Mouse (Mus musculus) kidney, postnatal 0 days (tissue): ENCODE data around the gene Zfhx3. TPM values are rescaled to one million over a fixed set of nuclear protein-coding genes. Genes with fewer than 3 reads are reported as not detected.
A peak's percentile ranks its signal among the peaks of the same experiment; 100 is the strongest.

ENCODE experiments used
- ATAC-seq: fragments of 200-750 bp; cut with Nextera tagmentation; replicated peaks from 2 replicates; pipeline ENCODE4 v1.8.0; 2017; ENCODE audit warnings: low read depth, moderate number of reproducible peaks, moderate TSS enrichment, moderate library complexity; ENCODE audit not compliant: low FRiP score
- DNase-seq: peaks from one replicate; pipeline ENCODE4 v3.0.0-alpha.2; 2016; ENCODE audit warnings: low spot score
- H3K27ac ChIP-seq: fragments of 300-500 bp; sonication (generic); 2 replicates; pipeline ENCODE4 v1.5.1; 2014; ENCODE audit warnings: mild to moderate bottlenecking
- H3K27me3 ChIP-seq: fragments of 300-500 bp; sonication (generic); 2 replicates; pipeline ENCODE4 v1.6.1; 2014; ENCODE audit warnings: low read length, mixed read lengths; ENCODE audit not compliant: insufficient read depth
- H3K36me3 ChIP-seq: fragments of 300-500 bp; sonication (generic); 2 replicates; pipeline ENCODE4 v1.6.1; 2014; ENCODE audit warnings: low read length, mixed read lengths; ENCODE audit not compliant: insufficient read depth
- H3K4me1 ChIP-seq: fragments of 300-500 bp; sonication (generic); replicated peaks from 2 replicates; pipeline ENCODE4 v1.6.1; 2014; ENCODE audit warnings: antibody characterized with exemption, low read length, mixed read lengths; ENCODE audit not compliant: insufficient read depth
- H3K4me2 ChIP-seq: fragments of 300-500 bp; sonication (generic); 2 replicates; pipeline ENCODE4 v1.6.1; 2014; ENCODE audit warnings: mild to moderate bottlenecking, low read length, moderate library complexity, mixed read lengths
- H3K4me3 ChIP-seq: fragments of 300-500 bp; sonication (generic); replicated peaks from 2 replicates; pipeline ENCODE4 v1.5.1; 2014; ENCODE audit warnings: low read depth, low read length
- H3K9ac ChIP-seq: fragments of 300-500 bp; sonication (generic); 2 replicates; pipeline ENCODE4 v1.6.1; 2014; ENCODE audit warnings: low read depth, low read length
- H3K9me3 ChIP-seq: fragments of 300-500 bp; sonication (generic); replicated peaks from 2 replicates; pipeline ENCODE4 v1.6.1; 2016; ENCODE audit warnings: low read length, inconsistent platforms, mixed read lengths
- CTCF ChIP-seq: IDR thresholded peaks from 2 replicates; pipeline ENCODE4 v1.5.1; 2016; ENCODE audit warnings: antibody characterized with exemption, low read depth, mild to moderate bottlenecking, moderate library complexity
- WGBS: fragments of 180-500 bp; shearing (Covaris S2); extraction: QIAGEN DNeasy Blood & Tissue Kit; methylation state at CpG from one replicate; pipeline ENCODE4 v1.1.7; 2014; 5-methylcytosine and 5-hydroxymethylcytosine counted together
- polyA plus RNA-seq: library from polyadenylated mRNA; unstranded; fragments of >200 nt; fragmentation: Nextera tagmentation; extraction: Ambion mirVana; gene quantifications from 2 replicates; pipeline ENCODE4 v1.2.1, GENCODE M21; 2015

The Zfhx3 gene
- polyA plus RNA-seq, 1 experiment from 2014 or later, result 5.0 TPM

DNA sequence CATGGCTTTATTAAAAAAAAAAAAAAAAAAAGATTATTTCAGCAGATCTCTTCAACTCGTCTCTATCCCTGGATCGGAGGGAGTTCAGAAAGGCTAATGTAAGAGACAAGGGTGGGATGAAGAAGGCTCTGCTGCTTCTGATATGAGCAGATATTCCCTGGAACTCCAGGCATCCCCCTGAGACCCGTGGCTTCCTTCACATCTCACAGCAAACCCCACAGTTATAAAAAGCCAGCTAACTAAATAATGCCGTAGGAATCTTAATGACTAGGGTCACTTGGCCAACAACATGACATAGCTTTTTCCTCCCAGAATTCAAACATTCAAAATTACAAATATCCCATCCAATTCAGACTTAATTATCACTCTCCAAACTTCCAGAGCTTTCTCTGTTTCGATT lies 666.7 kb downstream of the Zfhx3 start:
- Histone ChIP-seq H3K4me2 (no peak overlapping the region), H3K27ac (peak overlapping the region; percentile 48; the same call in 1 of the 2 replicates), H3K9ac (no peak overlapping the region), H3K36me3 (no peaks in the 10 kb centered on the region), H3K27me3 (no peaks in the 10 kb centered on the region), H3K4me1 (no peaks in the 10 kb centered on the region), H3K9me3 (no peaks in the 10 kb centered on the region), H3K4me3 (no peak overlapping the region)
- WGBS, result 42% methylated on average over 5 of the region's 5 CpGs
- DNase-seq (peak; percentile 53), ATAC-seq (no peak)
- no peak for TF ChIP-seq CTCF

DNA sequence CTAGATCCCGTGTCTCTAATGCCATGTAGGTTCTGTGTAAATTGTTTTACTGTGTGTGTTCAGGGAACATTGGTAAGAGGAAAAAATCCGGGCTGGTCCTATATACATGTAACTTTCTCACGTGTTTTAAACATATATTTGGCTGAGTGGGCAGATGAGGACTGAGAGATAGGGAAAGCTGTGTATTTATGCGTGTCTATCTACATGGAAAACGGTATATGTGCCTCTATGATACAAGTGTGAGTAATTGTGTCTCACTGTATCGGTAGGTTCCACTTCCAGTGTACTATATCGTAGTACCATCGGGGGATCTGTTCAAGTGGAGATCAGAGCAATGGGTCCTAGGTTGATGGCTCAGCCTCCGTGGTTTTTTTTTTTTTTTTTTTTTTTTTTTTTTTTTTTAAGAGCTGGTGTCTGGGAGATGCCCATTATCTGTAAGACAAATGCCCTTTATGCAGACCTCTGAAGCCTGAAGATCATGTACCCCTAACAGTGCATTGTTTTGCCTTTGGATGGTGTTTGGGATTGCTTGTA lies 668.8 kb downstream of the Zfhx3 start:
- Histone ChIP-seq H3K4me3 (no peak overlapping the region), H3K4me2 (no peak overlapping the region), H3K27ac (no peak overlapping the region), H3K9me3 (no peaks in the 10 kb centered on the region), H3K27me3 (no peaks in the 10 kb centered on the region), H3K4me1 (no peaks in the 10 kb centered on the region), H3K9ac (no peak overlapping the region), H3K36me3 (no peaks in the 10 kb centered on the region)
- ATAC-seq (no peak), DNase-seq (no peak)
- TF ChIP-seq CTCF, result no peak
- WGBS, result 91% methylated on average over 9 of the region's 9 CpGs

DNA sequence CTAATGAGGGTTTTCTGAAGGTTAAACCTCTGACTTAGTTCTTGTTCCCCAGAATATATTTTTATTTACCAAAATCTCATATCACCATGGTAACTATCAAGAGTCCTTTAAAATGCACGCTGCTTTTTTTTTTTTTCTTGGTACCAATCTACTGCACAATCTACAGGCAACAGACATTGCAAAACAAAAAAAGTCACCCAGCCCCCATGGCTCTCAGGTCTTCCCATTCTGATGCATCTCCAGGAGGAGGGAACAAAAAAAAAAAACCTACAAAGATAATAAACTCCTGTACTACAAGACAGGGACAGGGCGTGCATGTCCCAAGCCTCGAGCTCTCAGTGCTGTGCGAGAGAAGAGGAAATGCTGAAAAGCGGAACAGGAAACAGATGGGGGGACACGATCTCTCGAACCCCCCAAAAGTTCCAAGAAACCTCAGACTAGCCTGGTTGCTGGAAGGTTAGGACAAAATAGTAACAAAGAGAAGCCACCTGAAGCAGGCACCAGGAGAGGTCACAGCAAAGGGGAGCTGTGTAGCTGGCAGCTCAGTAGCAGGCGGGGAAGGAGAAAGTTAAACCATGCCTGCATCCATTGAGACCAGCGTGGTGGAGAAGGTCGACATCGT lies 669.5 kb downstream of the Zfhx3 start:
- DNase-seq, result peak; percentile 42
- ATAC-seq, result no peak
- Histone ChIP-seq H3K27me3 (no peaks in the 10 kb centered on the region), H3K27ac (no peak overlapping the region), H3K36me3 (no peaks in the 10 kb centered on the region), H3K4me2 (no peak overlapping the region), H3K4me3 (no peak overlapping the region), H3K9ac (no peak overlapping the region), H3K9me3 (no peaks in the 10 kb centered on the region), H3K4me1 (no peaks in the 10 kb centered on the region)
- no peak for TF ChIP-seq CTCF
- WGBS, result 62% methylated on average over 11 of the region's 11 CpGs

DNA sequence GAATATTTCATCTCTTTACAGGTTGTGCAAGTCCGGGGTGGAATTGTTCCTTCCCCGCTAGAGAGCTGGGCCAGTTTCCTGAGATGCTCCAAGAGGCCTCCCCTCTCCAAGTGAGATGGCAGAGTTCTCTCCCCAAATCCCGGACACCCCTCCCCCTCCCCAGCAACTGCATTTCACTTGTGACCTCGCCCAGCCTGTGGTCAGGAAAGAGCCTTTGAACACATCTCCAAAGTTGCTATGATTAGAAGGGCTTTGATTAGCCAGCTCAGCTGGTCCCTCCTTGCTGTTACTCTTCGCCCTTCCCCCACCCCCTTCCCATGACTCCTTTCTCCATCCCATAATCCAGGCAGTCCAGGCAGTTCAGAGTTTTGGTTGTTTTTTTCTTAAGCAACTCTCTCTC lies 670.4 kb downstream of the Zfhx3 start:
- WGBS, result 38% methylated on average over 5 of the region's 5 CpGs
- no peaks in the 10 kb centered on the region for H3K9me3 ChIP-seq
- H3K36me3 ChIP-seq, result no peaks in the 10 kb centered on the region
- no peak overlapping the region for H3K4me3 ChIP-seq
- no peak overlapping the region for H3K4me2 ChIP-seq
- no peak for DNase-seq
- H3K9ac ChIP-seq, result no peak overlapping the region
- H3K4me1 ChIP-seq, result no peaks in the 10 kb centered on the region
- no peak for ATAC-seq
- no peaks in the 10 kb centered on the region for H3K27me3 ChIP-seq
- no peak overlapping the region for H3K27ac ChIP-seq
- TF ChIP-seq CTCF, result no peak

DNA sequence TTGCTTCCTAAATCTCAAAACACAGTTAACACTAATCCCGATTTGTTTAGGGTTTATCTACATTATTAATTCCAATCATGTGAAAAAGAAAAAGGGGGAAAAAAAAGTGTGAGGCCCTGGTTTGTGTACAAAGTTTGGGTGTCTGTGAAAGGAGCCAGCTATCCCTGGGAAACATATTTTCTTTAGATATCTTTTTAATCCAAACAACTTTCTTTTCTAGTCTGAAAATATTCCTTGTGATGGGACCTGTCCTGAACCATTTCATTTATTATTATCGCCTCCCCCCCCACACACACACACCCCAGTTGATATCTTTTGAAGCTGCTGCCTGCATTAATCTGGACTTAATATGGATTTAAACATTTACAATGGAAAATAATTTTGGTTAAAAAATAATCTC lies 670.8 kb downstream of the Zfhx3 start:
- Histone ChIP-seq H3K4me1 (no peaks in the 10 kb centered on the region), H3K27me3 (no peaks in the 10 kb centered on the region), H3K9ac (no peak overlapping the region), H3K4me3 (no peak overlapping the region), H3K27ac (no peak overlapping the region), H3K36me3 (no peaks in the 10 kb centered on the region), H3K9me3 (no peaks in the 10 kb centered on the region), H3K4me2 (no peak overlapping the region)
- DNase-seq (no peak), ATAC-seq (no peak)
- WGBS, result 65% methylated on average over 2 of the region's 2 CpGs
- no peak for TF ChIP-seq CTCF

DNA sequence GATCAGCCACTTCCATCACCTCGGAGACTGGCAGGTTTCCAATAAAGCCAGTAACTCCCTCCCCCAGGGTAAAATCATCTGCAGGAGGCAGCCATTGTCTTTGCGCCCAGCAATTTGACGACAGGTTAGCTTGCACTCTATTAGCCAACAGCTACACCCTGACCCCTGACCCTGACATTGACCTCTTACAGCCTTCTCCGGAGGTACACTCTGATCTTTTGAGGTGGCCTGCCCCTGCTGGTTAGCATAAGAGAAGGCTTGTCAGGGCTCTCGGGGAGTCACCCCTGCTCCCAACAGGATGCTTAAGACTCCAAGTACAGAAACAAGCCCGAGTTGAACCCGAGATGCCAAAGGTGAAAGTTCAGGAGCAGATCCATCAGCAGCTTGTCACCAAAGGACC lies 678.9 kb downstream of the Zfhx3 start:
- TF ChIP-seq CTCF, result no peak
- H3K9me3 ChIP-seq, result no peaks in the 10 kb centered on the region
- no peak for ATAC-seq
- no peak for DNase-seq
- H3K36me3 ChIP-seq, result no peaks in the 10 kb centered on the region
- H3K27me3 ChIP-seq, result no peaks in the 10 kb centered on the region
- H3K4me2 ChIP-seq, result no peak overlapping the region
- H3K9ac ChIP-seq, result no peak overlapping the region
- H3K4me3 ChIP-seq, result no peak overlapping the region
- no peak overlapping the region for H3K27ac ChIP-seq
- 36% methylated on average over 7 of the region's 7 CpGs for WGBS
- H3K4me1 ChIP-seq, result no peaks in the 10 kb centered on the region

DNA sequence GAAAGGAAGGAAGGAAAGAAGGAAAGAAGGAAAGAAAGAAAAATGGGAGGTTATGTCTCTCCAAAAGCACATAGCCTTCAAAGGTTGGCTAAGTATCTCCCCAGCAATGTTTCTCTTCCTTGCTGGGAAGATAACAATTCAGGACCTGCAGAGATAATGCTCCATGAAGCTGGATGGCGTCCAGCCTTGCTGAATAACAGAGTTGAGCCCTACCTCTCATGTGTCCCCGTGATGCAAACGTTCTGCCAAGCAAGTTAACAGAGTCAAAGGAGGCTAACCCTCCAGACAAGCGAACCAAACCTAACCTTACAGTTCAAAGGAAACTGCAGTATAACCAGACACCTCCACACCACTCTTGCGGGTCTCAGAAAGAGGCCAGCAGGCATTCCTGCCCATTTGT lies 681.2 kb downstream of the Zfhx3 start:
- TF ChIP-seq CTCF, result no peak
- Histone ChIP-seq H3K4me2 (no peak overlapping the region), H3K36me3 (no peaks in the 10 kb centered on the region)

More for the DNA sequence above, 681.2 kb downstream of the Zfhx3 start:
- WGBS, result 35% methylated on average over 5 of the region's 5 CpGs
- Histone ChIP-seq H3K9ac (no peak overlapping the region), H3K9me3 (no peaks in the 10 kb centered on the region), H3K27me3 (no peaks in the 10 kb centered on the region), H3K4me1 (no peaks in the 10 kb centered on the region), H3K4me3 (no peak overlapping the region), H3K27ac (no peak overlapping the region)
- ATAC-seq (no peak), DNase-seq (no peak)
